Mouse (Mus musculus): ENCODE results near the gene Tmem143. TPM values are rescaled to one million over a fixed set of nuclear protein-coding genes. Genes with fewer than 3 reads are reported as not detected.
"Not testable (repeated sequence)": the region's sequence is repeated elsewhere in the genome, so short reads cannot be mapped to it uniquely, and the experiment has no call there.

The Tmem143 gene
- polyA plus RNA-seq, 1 experiment from 2014 or later, result 8.1 TPM

DNA sequence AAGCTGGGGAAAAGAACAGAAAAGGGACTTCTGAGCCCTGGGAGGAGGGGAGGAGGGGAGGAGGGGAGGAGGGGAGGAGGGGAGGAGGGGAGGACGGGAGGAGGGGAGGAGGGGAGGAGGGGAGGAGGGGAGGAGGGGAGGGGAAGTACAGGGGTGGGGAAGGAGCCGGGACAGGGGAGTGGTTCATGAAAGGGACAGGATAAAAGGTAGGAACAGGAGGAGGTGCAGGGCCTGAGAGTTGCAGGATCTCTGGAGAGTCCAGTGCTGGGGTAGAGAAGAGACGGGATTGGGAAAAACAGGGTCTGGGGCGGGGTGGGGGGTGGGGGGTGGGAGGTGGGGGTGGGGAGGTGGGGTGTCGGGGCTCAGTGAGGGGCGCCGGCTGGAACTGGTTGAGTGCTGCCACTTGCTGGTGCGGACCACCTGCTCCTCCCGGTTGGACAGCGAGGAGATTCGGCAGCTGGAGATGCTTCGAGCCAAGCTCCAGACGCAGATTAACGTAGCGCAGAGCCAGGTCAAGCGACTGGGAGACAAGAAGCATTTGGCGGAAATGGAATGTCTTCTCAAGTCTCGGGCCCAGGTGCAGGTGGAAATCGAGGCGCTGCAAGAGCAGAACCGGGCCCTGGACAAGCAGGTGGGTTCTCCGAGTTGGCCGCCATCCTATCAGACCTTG, 32.0 kb downstream of the Tmem143 start:
- Histone ChIP-seq H3K9ac (ENCODE audit: low read depth, low read length) (no peak overlapping the region), H3K4me2 (ENCODE audit: low read depth, low read length) (no peak overlapping the region), H3K4me3 (ENCODE audit: low read length) (no peak overlapping the region), H3K27ac (ENCODE audit: low read length) (no peak overlapping the region), H3K9me3 (ENCODE audit: control insufficient read depth, low read length) (0 out of 2 replicates have a peak, but pooled peaks cover 6% of the 10 kb centered on the region), H3K36me3 (ENCODE audit: control insufficient read depth, insufficient read depth, low read length) (no peaks in the 10 kb centered on the region), H3K4me1 (ENCODE audit: control insufficient read depth, insufficient read depth, low read length) (no peaks in the 10 kb centered on the region), H3K27me3 (replicated peaks; ENCODE audit: control insufficient read depth, insufficient read depth, low read length) (no peaks in the 10 kb centered on the region)
- WGBS, result 16% methylated on average over 19 of the region's 23 CpGs
- ATAC-seq, result no peak

DNA sequence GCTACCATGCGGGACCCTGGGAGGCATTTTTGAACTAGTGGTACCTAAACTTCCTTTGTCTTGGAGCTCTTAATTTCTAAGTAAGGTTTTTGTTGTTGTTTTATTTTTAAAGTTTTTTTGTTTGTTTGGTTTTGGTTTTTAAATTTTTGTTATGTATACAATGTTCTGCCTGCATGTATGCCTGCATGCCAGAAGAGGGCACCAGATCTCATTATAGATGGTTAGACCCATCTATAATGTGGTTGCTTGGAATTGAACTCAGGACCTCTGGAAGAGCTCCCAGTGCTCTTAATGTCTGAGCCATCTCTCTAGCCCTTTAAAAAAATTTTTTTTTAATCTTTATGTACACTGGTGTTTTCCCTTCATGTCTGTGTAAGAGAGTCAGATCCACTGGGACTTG, 32.9 kb downstream of the Tmem143 start:
- Histone ChIP-seq H3K27me3 (replicated peaks; ENCODE audit: control insufficient read depth, insufficient read depth, low read length) (no peaks in the 10 kb centered on the region), H3K27ac (ENCODE audit: low read length) (no peak overlapping the region), H3K9me3 (ENCODE audit: control insufficient read depth, low read length) (0 out of 2 replicates have a peak, but pooled peaks cover 6% of the 10 kb centered on the region), H3K4me2 (ENCODE audit: low read depth, low read length) (no peak overlapping the region), H3K4me1 (ENCODE audit: control insufficient read depth, insufficient read depth, low read length) (no peaks in the 10 kb centered on the region), H3K36me3 (ENCODE audit: control insufficient read depth, insufficient read depth, low read length) (no peaks in the 10 kb centered on the region), H3K4me3 (ENCODE audit: low read length) (no peak overlapping the region), H3K9ac (ENCODE audit: low read depth, low read length) (no peak overlapping the region)
- no peak for ATAC-seq
- WGBS, result 95% methylated on average over 1 of the region's 1 CpGs

DNA sequence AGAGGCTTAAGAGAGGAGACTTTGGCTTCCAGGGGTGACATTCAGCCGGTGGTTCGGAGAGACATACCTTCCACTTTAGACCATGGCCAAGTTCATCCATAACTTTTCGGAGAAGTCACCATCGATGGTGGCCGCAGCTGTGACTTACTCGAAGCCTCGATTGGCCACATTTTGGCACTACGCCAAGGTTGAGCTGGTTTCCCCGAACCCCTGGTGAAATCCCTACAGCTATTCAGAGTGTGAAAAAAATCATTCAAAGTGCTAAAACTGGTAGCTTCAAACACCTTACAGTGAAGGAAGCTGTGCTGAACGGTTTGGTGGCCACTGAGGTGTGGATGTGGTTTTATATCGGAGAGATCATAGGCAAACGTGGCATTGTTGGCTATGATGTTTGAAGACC, 37.0 kb downstream of the Tmem143 start:
- not testable (repeated sequence) for H3K27me3 ChIP-seq (replicated peaks; ENCODE audit: control insufficient read depth, insufficient read depth, low read length); ATAC-seq; H3K4me2 ChIP-seq (ENCODE audit: low read depth, low read length); H3K4me1 ChIP-seq (ENCODE audit: control insufficient read depth, insufficient read depth, low read length); H3K9me3 ChIP-seq (ENCODE audit: control insufficient read depth, low read length); H3K4me3 ChIP-seq (ENCODE audit: low read length); H3K36me3 ChIP-seq (ENCODE audit: control insufficient read depth, insufficient read depth, low read length); H3K27ac ChIP-seq (ENCODE audit: low read length); H3K9ac ChIP-seq (ENCODE audit: low read depth, low read length)
- WGBS, result 86% methylated on average over 12 of the region's 12 CpGs

DNA sequence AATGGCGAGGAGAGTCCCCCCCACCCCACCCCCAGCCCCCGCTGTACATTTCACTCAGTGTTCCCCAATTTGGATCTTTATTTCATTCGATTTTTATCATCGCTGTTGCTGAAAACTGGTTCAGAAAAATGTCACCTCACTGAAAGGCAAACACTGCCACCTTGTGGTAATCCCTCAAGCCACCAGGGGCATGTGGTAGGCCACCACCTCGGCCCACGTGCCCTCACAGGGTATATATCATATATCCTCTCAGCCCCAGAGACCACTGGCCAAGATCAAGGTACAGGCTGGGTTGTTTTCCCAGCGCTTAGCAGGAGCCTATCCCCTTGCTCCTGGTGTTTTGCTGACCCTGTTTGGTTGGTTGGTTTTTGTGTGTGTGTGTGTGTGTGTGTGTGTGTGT, 38.4 kb downstream of the Tmem143 start:
- Histone ChIP-seq H3K4me1 (ENCODE audit: control insufficient read depth, insufficient read depth, low read length) (no peaks in the 10 kb centered on the region), H3K27ac (ENCODE audit: low read length) (no peak overlapping the region), H3K4me2 (ENCODE audit: low read depth, low read length) (no peak overlapping the region), H3K36me3 (ENCODE audit: control insufficient read depth, insufficient read depth, low read length) (no peaks in the 10 kb centered on the region), H3K9ac (ENCODE audit: low read depth, low read length) (no peak overlapping the region), H3K9me3 (ENCODE audit: control insufficient read depth, low read length) (0 out of 2 replicates have a peak, but pooled peaks cover 6% of the 10 kb centered on the region), H3K27me3 (replicated peaks; ENCODE audit: control insufficient read depth, insufficient read depth, low read length) (no peaks in the 10 kb centered on the region), H3K4me3 (ENCODE audit: low read length) (no peak overlapping the region)
- WGBS, result 17% methylated on average over 7 of the region's 7 CpGs
- ATAC-seq, result peak; percentile 59; the same call in 1 of the 2 replicates

DNA sequence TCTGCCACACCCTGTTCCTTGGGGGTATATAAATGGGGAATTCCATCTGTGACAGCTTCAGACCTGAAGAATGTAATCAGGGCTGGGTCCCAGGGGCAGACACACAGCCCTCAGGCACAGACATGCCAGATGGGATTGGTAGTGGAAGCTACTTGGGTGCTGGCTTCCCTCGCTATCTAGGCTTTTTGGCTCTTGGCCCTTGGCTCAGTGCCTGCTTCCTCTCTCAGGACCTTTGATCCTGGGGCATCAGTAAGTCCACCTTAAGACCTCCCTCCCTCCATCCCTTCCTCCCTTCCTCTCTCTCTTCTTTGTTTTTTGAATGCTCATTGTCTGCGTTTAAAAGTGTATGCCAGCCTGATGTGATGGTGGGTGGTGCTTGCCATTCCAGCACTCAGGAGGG, 43.1 kb downstream of the Tmem143 start:
- 32% methylated on average over 2 of the region's 2 CpGs for WGBS
- no peaks in the 10 kb centered on the region for H3K9me3 ChIP-seq (ENCODE audit: control insufficient read depth, low read length)
- H3K27me3 ChIP-seq (replicated peaks; ENCODE audit: control insufficient read depth, insufficient read depth, low read length), result no peaks in the 10 kb centered on the region
- H3K4me2 ChIP-seq (ENCODE audit: low read depth, low read length), result no peak overlapping the region
- H3K4me1 ChIP-seq (ENCODE audit: control insufficient read depth, insufficient read depth, low read length), result no peaks in the 10 kb centered on the region
- no peak overlapping the region for H3K4me3 ChIP-seq (ENCODE audit: low read length)
- no peaks in the 10 kb centered on the region for H3K36me3 ChIP-seq (ENCODE audit: control insufficient read depth, insufficient read depth, low read length)
- no peak for ATAC-seq
- H3K27ac ChIP-seq (ENCODE audit: low read length), result no peak overlapping the region
- H3K9ac ChIP-seq (ENCODE audit: low read depth, low read length), result no peak overlapping the region

DNA sequence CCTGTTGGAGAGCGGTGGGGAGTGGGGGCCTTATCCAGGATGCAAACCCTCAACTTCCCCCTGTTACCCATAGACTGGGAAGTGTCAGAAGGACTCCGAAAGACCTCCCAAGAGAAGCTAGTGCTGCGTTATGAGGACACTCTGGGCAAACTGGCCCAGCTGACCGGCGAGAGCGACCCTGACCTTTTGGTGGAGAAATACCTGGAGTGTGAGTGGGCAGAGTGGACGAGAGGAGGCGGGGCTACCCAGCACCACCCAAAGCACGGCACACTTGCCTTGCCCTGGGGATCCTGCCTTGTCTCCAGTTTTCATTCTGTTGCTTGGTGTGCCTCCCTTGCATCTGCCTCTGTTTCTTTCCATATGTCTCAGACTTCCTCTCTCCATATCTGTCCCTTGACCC, 45.2 kb downstream of the Tmem143 start:
- Histone ChIP-seq H3K4me2 (ENCODE audit: low read depth, low read length) (no peak overlapping the region), H3K9me3 (ENCODE audit: control insufficient read depth, low read length) (no peaks in the 10 kb centered on the region), H3K27ac (ENCODE audit: low read length) (no peak overlapping the region), H3K9ac (ENCODE audit: low read depth, low read length) (no peak overlapping the region), H3K4me3 (ENCODE audit: low read length) (no peak overlapping the region), H3K4me1 (ENCODE audit: control insufficient read depth, insufficient read depth, low read length) (no peaks in the 10 kb centered on the region), H3K27me3 (replicated peaks; ENCODE audit: control insufficient read depth, insufficient read depth, low read length) (no peaks in the 10 kb centered on the region), H3K36me3 (ENCODE audit: control insufficient read depth, insufficient read depth, low read length) (no peaks in the 10 kb centered on the region)
- WGBS, result 84% methylated on average over 9 of the region's 9 CpGs
- ATAC-seq, result no peak

DNA sequence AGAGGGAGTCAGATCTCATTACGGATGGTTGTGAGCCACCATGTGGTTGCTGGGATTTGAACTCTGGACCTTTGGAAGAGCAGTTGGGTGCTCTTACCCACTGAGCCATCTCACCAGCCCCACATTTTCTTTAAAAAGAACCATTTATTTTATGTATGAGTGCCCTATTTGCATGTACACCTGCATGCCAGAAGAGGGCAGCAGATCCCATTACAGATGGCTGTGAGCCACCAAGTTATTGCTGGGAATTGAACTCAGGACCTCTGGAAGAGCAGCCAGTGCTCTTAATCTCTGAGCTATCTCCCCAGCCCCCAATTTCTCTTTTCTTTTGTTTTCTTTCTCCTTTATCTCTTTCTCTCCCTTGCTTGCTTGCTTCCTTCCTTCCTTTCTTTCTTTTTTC, 46.5 kb downstream of the Tmem143 start:
- not testable (repeated sequence) for H3K9ac ChIP-seq (ENCODE audit: low read depth, low read length); H3K27me3 ChIP-seq (replicated peaks; ENCODE audit: control insufficient read depth, insufficient read depth, low read length); H3K4me1 ChIP-seq (ENCODE audit: control insufficient read depth, insufficient read depth, low read length); H3K36me3 ChIP-seq (ENCODE audit: control insufficient read depth, insufficient read depth, low read length); H3K27ac ChIP-seq (ENCODE audit: low read length); H3K4me3 ChIP-seq (ENCODE audit: low read length); ATAC-seq; H3K4me2 ChIP-seq (ENCODE audit: low read depth, low read length); H3K9me3 ChIP-seq (ENCODE audit: control insufficient read depth, low read length)
- WGBS, result no CpG with 5 or more reads among the region's 1 CpGs

DNA sequence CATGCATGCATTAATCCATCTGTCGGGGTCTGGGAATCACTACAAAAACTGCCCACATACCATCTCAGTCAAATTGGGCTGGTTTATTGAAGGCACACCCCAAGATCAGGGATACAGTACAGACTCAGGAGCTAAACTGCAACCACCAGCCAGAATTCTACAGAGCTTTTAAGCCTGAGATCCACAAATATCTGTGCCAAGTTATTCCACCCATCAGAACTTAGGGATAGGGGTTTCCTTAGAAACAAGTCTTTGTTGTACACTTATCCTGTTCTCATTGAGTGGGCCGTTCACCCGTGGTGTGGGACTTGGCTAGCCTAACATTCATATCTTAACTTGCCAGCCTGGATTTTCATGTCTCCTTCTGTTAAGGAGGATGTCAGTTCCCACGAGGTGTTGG, 52.3 kb downstream of the Tmem143 start:
- Histone ChIP-seq H3K9ac (ENCODE audit: low read depth, low read length) (no peak overlapping the region), H3K4me1 (ENCODE audit: control insufficient read depth, insufficient read depth, low read length) (no peaks in the 10 kb centered on the region), H3K36me3 (ENCODE audit: control insufficient read depth, insufficient read depth, low read length) (no peaks in the 10 kb centered on the region), H3K27me3 (replicated peaks; ENCODE audit: control insufficient read depth, insufficient read depth, low read length) (no peaks in the 10 kb centered on the region), H3K4me3 (ENCODE audit: low read length) (no peak overlapping the region), H3K4me2 (ENCODE audit: low read depth, low read length) (no peak overlapping the region), H3K9me3 (ENCODE audit: control insufficient read depth, low read length) (no peaks in the 10 kb centered on the region), H3K27ac (ENCODE audit: low read length) (no peak overlapping the region)
- 78% methylated on average over 4 of the region's 4 CpGs for WGBS
- ATAC-seq, result no peak

DNA sequence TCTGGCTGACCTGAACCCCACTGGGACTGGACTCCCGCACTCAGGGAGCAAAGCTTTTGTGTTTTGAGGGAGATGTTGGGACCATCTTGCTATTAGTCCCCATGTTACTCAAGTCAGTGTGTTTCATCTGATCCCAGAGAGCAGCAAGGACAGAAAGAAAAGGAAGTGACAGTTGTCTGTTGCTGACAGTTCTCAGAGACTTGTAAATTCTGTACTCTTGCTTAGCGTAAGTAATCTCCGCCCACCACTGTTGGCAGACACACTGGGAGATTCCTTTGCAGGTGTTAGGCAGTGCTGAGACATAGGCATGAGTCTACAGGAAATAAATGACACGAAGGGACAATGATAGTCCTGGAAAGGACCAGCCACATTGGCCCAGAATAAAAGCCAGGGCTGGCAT, 59.9 kb downstream of the Tmem143 start:
- ATAC-seq, result no peak
- WGBS, result 53% methylated on average over 4 of the region's 4 CpGs

More for the DNA sequence above, 59.9 kb downstream of the Tmem143 start:
- Histone ChIP-seq H3K4me3 (ENCODE audit: low read length) (no peak overlapping the region), H3K36me3 (ENCODE audit: control insufficient read depth, insufficient read depth, low read length) (no peaks in the 10 kb centered on the region), H3K9me3 (ENCODE audit: control insufficient read depth, low read length) (no peaks in the 10 kb centered on the region), H3K4me2 (ENCODE audit: low read depth, low read length) (no peak overlapping the region), H3K9ac (ENCODE audit: low read depth, low read length) (no peak overlapping the region), H3K27me3 (replicated peaks; ENCODE audit: control insufficient read depth, insufficient read depth, low read length) (no peaks in the 10 kb centered on the region), H3K27ac (ENCODE audit: low read length) (no peak overlapping the region), H3K4me1 (ENCODE audit: control insufficient read depth, insufficient read depth, low read length) (no peaks in the 10 kb centered on the region)
